Mouse (Mus musculus) neural tube, embryonic 11.5 days (tissue): ENCODE data around the gene Slc4a2. TPM values are rescaled to one million over a fixed set of nuclear protein-coding genes. Genes with fewer than 3 reads are reported as not detected.

ENCODE experiments used
- ATAC-seq: fragments of 200-750 bp; cut with Nextera tagmentation; 2 replicates; pipeline ENCODE4 v1.8.0; 2017; ENCODE audit warnings: moderate number of reproducible peaks, mild to moderate bottlenecking, moderate TSS enrichment, moderate library complexity; ENCODE audit not compliant: insufficient read depth, low FRiP score, low TSS enrichment
- DNase-seq: peaks from one replicate; pipeline ENCODE4 v3.0.0-alpha.2; 2015; ENCODE audit warnings: low spot score
- H3K27ac ChIP-seq: fragments of 300-500 bp; sonication (generic); 2 replicates; pipeline ENCODE4 v1.5.1; 2014; ENCODE audit warnings: low read depth, mild to moderate bottlenecking, low read length
- H3K27me3 ChIP-seq: fragments of 300-500 bp; sonication (generic); 2 replicates; pipeline ENCODE4 v1.6.1; 2014; ENCODE audit warnings: mild to moderate bottlenecking, low read length, mixed read lengths; ENCODE audit not compliant: control insufficient read depth, insufficient read depth
- H3K36me3 ChIP-seq: fragments of 300-500 bp; sonication (generic); 2 replicates; pipeline ENCODE4 v1.6.1; 2014; ENCODE audit warnings: mild to moderate bottlenecking, low read length, moderate library complexity, mixed read lengths; ENCODE audit not compliant: control insufficient read depth, insufficient read depth
- H3K4me1 ChIP-seq: fragments of 300-500 bp; sonication (generic); 2 replicates; pipeline ENCODE4 v1.6.1; 2014; ENCODE audit warnings: low read length, mixed read lengths; ENCODE audit not compliant: control insufficient read depth, insufficient read depth
- H3K4me2 ChIP-seq: fragments of 300-500 bp; sonication (generic); 2 replicates; pipeline ENCODE4 v1.6.1; 2014; ENCODE audit warnings: low read depth, mild to moderate bottlenecking, moderate library complexity
- H3K4me3 ChIP-seq: fragments of 300-500 bp; sonication (generic); 2 replicates; pipeline ENCODE4 v1.5.1; 2014; ENCODE audit warnings: low read depth, low read length
- H3K9ac ChIP-seq: fragments of 300-500 bp; sonication (generic); 2 replicates; pipeline ENCODE4 v1.6.1; 2014; ENCODE audit warnings: mild to moderate bottlenecking, low read length
- H3K9me3 ChIP-seq: fragments of 300-500 bp; sonication (generic); 2 replicates; pipeline ENCODE4 v1.6.1; 2016; ENCODE audit warnings: low read length; ENCODE audit not compliant: control insufficient read depth
- WGBS: fragments of 180-500 bp; shearing (Covaris S2); extraction: QIAGEN DNeasy Blood & Tissue Kit; methylation state at CpG from one replicate; pipeline ENCODE4 v1.1.7; 2014; 5-methylcytosine and 5-hydroxymethylcytosine counted together
- polyA plus RNA-seq: library from polyadenylated mRNA; unstranded; fragments of >200 nt; fragmentation: Nextera tagmentation; extraction: Ambion mirVana; gene quantifications from 2 replicates; pipeline ENCODE4 v1.2.1, GENCODE M21; 2014

Gene Slc4a2
- polyA plus RNA-seq, result 18.0 and 18.1 TPM in 2 replicates

GRCm38 (mm10) chr5:24423129-24424003 is at the start of gene Slc4a2, which contains the start of gene Cdk5:
Gene Slc4a2, plus strand, starts transcription at chr5:24423837.
Gene Cdk5, minus strand, starts transcription at chr5:24423530.
- H3K27me3 ChIP-seq, result no peaks in the 10 kb centered on the region
- peak within 1 kb of the TSS; percentile 78 for H3K4me2 ChIP-seq
- peaks cover 36% of the 10 kb centered on the region for H3K4me1 ChIP-seq
- DNase-seq (peak; percentile 99), ATAC-seq (peak; percentile 92)
- H3K27ac ChIP-seq, result peak within 1 kb of the TSS; percentile 78
- H3K9ac ChIP-seq, result peak within 1 kb of the TSS; percentile 76
- peaks cover 4% of the 10 kb centered on the region; the same call in 1 of the 2 replicates for H3K36me3 ChIP-seq
- H3K4me3 ChIP-seq, result peak within 1 kb of the TSS; percentile 61
- WGBS, result under 1% methylated on average over 46 of the region's 46 CpGs
- no peaks in the 10 kb centered on the region for H3K9me3 ChIP-seq

- no peaks in the 10 kb centered on the region for H3K27me3 ChIP-seq
- no peak for DNase-seq
- no peaks in the 10 kb centered on the region for H3K36me3 ChIP-seq
- WGBS, result 85% methylated on average over 6 of the region's 6 CpGs
- no peak overlapping the region for H3K4me2 ChIP-seq
- no peak overlapping the region for H3K9ac ChIP-seq
- no peaks in the 10 kb centered on the region for H3K9me3 ChIP-seq
- no peak overlapping the region for H3K27ac ChIP-seq
- H3K4me3 ChIP-seq, result no peak overlapping the region
- no peaks in the 10 kb centered on the region for H3K4me1 ChIP-seq
- ATAC-seq, result no peak
Measured at GRCm38 (mm10) chr5:24374216-24374615, 49.4 kb upstream of the Slc4a2 start.

- 89% methylated on average over 7 of the region's 7 CpGs for whole genome bisulfite sequencing
- no peak overlapping the region for H3K4me3 ChIP-seq
- no peaks in the 10 kb centered on the region for H3K36me3 ChIP-seq
- H3K27ac ChIP-seq, result no peak overlapping the region
- no peaks in the 10 kb centered on the region for H3K4me1 ChIP-seq
- H3K4me2 ChIP-seq, result no peak overlapping the region
- ATAC-seq (no peak), DNase-seq (no peak)
- no peaks in the 10 kb centered on the region for H3K27me3 ChIP-seq
- H3K9ac ChIP-seq, result no peak overlapping the region
- H3K9me3 ChIP-seq, result no peaks in the 10 kb centered on the region
Measured at GRCm38 (mm10) chr5:24374666-24375328, 48.8 kb upstream of the Slc4a2 start.

GRCm38 (mm10) chr5:24378700-24379099 is 44.9 kb upstream of the Slc4a2 start:
- H3K27ac ChIP-seq, result no peak overlapping the region

GRCm38 (mm10) chr5:24379501-24379900 is 44.1 kb upstream of the Slc4a2 start:
- Histone ChIP-seq H3K4me1 (peaks cover 2% of the 10 kb centered on the region; the same call in 1 of the 2 replicates), H3K4me3 (no peak overlapping the region), H3K4me2 (no peak overlapping the region), H3K27ac (no peak overlapping the region), H3K27me3 (no peaks in the 10 kb centered on the region), H3K36me3 (no peaks in the 10 kb centered on the region), H3K9ac (no peak overlapping the region), H3K9me3 (no peaks in the 10 kb centered on the region)
- WGBS, result 74% methylated on average over 4 of the region's 4 CpGs
- no peak for ATAC-seq
- no peak for DNase-seq

More at GRCm38 (mm10) chr5:24378700-24379099, 44.9 kb upstream of the Slc4a2 start:
- 84% methylated on average over 2 of the region's 2 CpGs for WGBS
- Histone ChIP-seq H3K27me3 (no peaks in the 10 kb centered on the region), H3K4me2 (no peak overlapping the region), H3K4me1 (no peaks in the 10 kb centered on the region; the same call in 1 of the 2 replicates), H3K36me3 (no peaks in the 10 kb centered on the region), H3K9me3 (no peaks in the 10 kb centered on the region), H3K4me3 (no peak overlapping the region), H3K9ac (no peak overlapping the region)
- ATAC-seq (no peak), DNase-seq (no peak)

- Histone ChIP-seq H3K4me2 (no peak overlapping the region), H3K4me3 (no peak overlapping the region), H3K27ac (no peak overlapping the region), H3K36me3 (no peaks in the 10 kb centered on the region), H3K4me1 (peaks cover 2% of the 10 kb centered on the region; the same call in 1 of the 2 replicates), H3K9ac (no peak overlapping the region), H3K27me3 (no peaks in the 10 kb centered on the region), H3K9me3 (no peaks in the 10 kb centered on the region)
- DNase-seq (no peak), ATAC-seq (no peak)
- 95% methylated on average over 4 of the region's 4 CpGs for WGBS
Measured at GRCm38 (mm10) chr5:24380499-24380898, 43.1 kb upstream of the Slc4a2 start.

- Histone ChIP-seq H3K27me3 (peaks cover 7% of the 10 kb centered on the region), H3K9me3 (no peaks in the 10 kb centered on the region), H3K9ac (no peak overlapping the region), H3K4me3 (no peak overlapping the region), H3K4me2 (no peak overlapping the region), H3K4me1 (peaks cover 2% of the 10 kb centered on the region; the same call in 1 of the 2 replicates), H3K27ac (no peak overlapping the region), H3K36me3 (no peaks in the 10 kb centered on the region)
- DNase-seq, result no peak
- no peak for ATAC-seq
- WGBS, result 75% methylated on average over 6 of the region's 6 CpGs
Measured at GRCm38 (mm10) chr5:24381486-24381885, 42.2 kb upstream of the Slc4a2 start.

- H3K4me1 ChIP-seq, result peaks cover 7% of the 10 kb centered on the region; the same call in 1 of the 2 replicates
- WGBS, result 69% methylated on average over 2 of the region's 2 CpGs
- no peak for ATAC-seq
Measured at GRCm38 (mm10) chr5:24381988-24382387, 41.6 kb upstream of the Slc4a2 start.

More at GRCm38 (mm10) chr5:24381988-24382387, 41.6 kb upstream of the Slc4a2 start:
- Histone ChIP-seq H3K36me3 (no peaks in the 10 kb centered on the region), H3K9me3 (no peaks in the 10 kb centered on the region), H3K27me3 (peaks cover 12% of the 10 kb centered on the region), H3K9ac (no peak overlapping the region), H3K4me2 (no peak overlapping the region), H3K4me3 (no peak overlapping the region), H3K27ac (no peak overlapping the region)
- DNase-seq, result no peak
